Mouse (Mus musculus) erythroblast, embryonic 14.5 days (primary cell): ENCODE results near the gene Cat. TPM values are rescaled to one million over a fixed set of nuclear protein-coding genes. Genes with fewer than 3 reads are reported as not detected.

Source experiments
- H3K27me3 ChIP-seq: 2 replicates; pipeline ENCODE4 v1.6.1; 2012; ENCODE audit warnings: inconsistent platforms; ENCODE audit not compliant: control insufficient read depth
- H3K36me3 ChIP-seq: 2 replicates; pipeline ENCODE4 v1.6.1; 2012; ENCODE audit warnings: mild to moderate bottlenecking, inconsistent platforms; ENCODE audit not compliant: control insufficient read depth
- H3K4me1 ChIP-seq: 2 replicates; pipeline ENCODE4 v1.6.1; 2012; ENCODE audit warnings: inconsistent platforms; ENCODE audit not compliant: control insufficient read depth
- H3K4me3 ChIP-seq: replicated peaks from 2 replicates; pipeline ENCODE3; 2012; ENCODE audit warnings: moderate library complexity, mild to moderate bottlenecking, inconsistent platforms
- H3K9me3 ChIP-seq: 2 replicates; pipeline ENCODE4 v1.6.1; 2012; ENCODE audit warnings: low read length, inconsistent platforms, mixed read lengths; ENCODE audit not compliant: control insufficient read depth
- GATA1 ChIP-seq: IDR thresholded peaks from 2 replicates; pipeline ENCODE4 v1.6.1; 2012; ENCODE audit warnings: low read length, inconsistent platforms, mixed read lengths
- TAL1 ChIP-seq: IDR thresholded peaks from 3 replicates; pipeline ENCODE4 v1.6.1; 2012; ENCODE audit warnings: low read length, inconsistent platforms, mixed read lengths
- polyA plus RNA-seq: library from polyadenylated mRNA; stranded (reverse); fragments of >175 nt; gene quantifications from 2 replicates; pipeline ENCODE4 v1.2.3, GENCODE M21; 2012

Gene Cat
- polyA plus RNA-seq, 1 experiment = 31.9 TPM

GRCm38 (mm10) chr2:103504463-103504862 is 19.5 kb upstream of the Cat start:
- Histone ChIP-seq H3K36me3 (no peaks in the 10 kb centered on the region), H3K4me1 (peaks cover 4% of the 10 kb centered on the region), H3K9me3 (0 out of 2 replicates have a peak, but pooled peaks cover 2% of the 10 kb centered on the region), H3K4me3 (no peak overlapping the region), H3K27me3 (no peaks in the 10 kb centered on the region)
- no peak for TF ChIP-seq TAL1
- TF ChIP-seq GATA1 = no peak

GRCm38 (mm10) chr2:103500769-103501168 is 15.8 kb upstream of the Cat start:
- Histone ChIP-seq H3K36me3 (no peaks in the 10 kb centered on the region), H3K27me3 (no peaks in the 10 kb centered on the region), H3K4me3 (no peak overlapping the region), H3K4me1 (peaks cover 2% of the 10 kb centered on the region; the same call in 1 of the 2 replicates), H3K9me3 (0 out of 2 replicates have a peak, but pooled peaks cover 2% of the 10 kb centered on the region)
- no peak for TF ChIP-seq TAL1

- no peak for TF ChIP-seq TAL1
- TF ChIP-seq GATA1 = no peak
- Histone ChIP-seq H3K36me3 (no peaks in the 10 kb centered on the region), H3K9me3 (no peaks in the 10 kb centered on the region), H3K4me1 (peaks cover 4% of the 10 kb centered on the region), H3K4me3 (no peak overlapping the region), H3K27me3 (no peaks in the 10 kb centered on the region)
These were observed 10.9 kb upstream of the Cat start for GRCm38 (mm10) chr2:103495633-103496418.

- no peak overlapping the region for H3K4me3 ChIP-seq
- no peak for TF ChIP-seq GATA1
- H3K4me1 ChIP-seq = peaks cover 11% of the 10 kb centered on the region
- H3K27me3 ChIP-seq = peaks cover 2% of the 10 kb centered on the region; the same call in 1 of the 2 replicates
- no peaks in the 10 kb centered on the region for H3K36me3 ChIP-seq
- H3K9me3 ChIP-seq = no peaks in the 10 kb centered on the region
These were observed 8.9 kb upstream of the Cat start for GRCm38 (mm10) chr2:103493827-103494226.

GRCm38 (mm10) chr2:103492526-103492925 is 7.6 kb upstream of the Cat start:
- no peak overlapping the region for H3K4me3 ChIP-seq
- TF ChIP-seq TAL1 (no peak), GATA1 (no peak)
- peaks cover 11% of the 10 kb centered on the region for H3K4me1 ChIP-seq
- H3K9me3 ChIP-seq = no peaks in the 10 kb centered on the region
- peaks cover 8% of the 10 kb centered on the region for H3K27me3 ChIP-seq
- no peaks in the 10 kb centered on the region for H3K36me3 ChIP-seq

- peaks cover 56% of the 10 kb centered on the region for H3K4me1 ChIP-seq
- no peaks in the 10 kb centered on the region for H3K9me3 ChIP-seq
- H3K27me3 ChIP-seq = peaks cover 8% of the 10 kb centered on the region
- peaks cover 46% of the 10 kb centered on the region for H3K36me3 ChIP-seq
- TF ChIP-seq TAL1 (no peak), GATA1 (peak; percentile 84)
- H3K4me3 ChIP-seq = peak overlapping the region; percentile 99
These were observed 907 bp downstream of the Cat start for GRCm38 (mm10) chr2:103483986-103484520.

- peaks cover 62% of the 10 kb centered on the region for H3K4me1 ChIP-seq
These were observed 1.5 kb downstream of the Cat start for GRCm38 (mm10) chr2:103483289-103483985.

GRCm38 (mm10) chr2:103481314-103482231 is 3.4 kb downstream of the Cat start:
- Histone ChIP-seq H3K9me3 (no peaks in the 10 kb centered on the region), H3K4me1 (peaks cover 75% of the 10 kb centered on the region), H3K4me3 (peak overlapping the region; percentile 99), H3K27me3 (no peaks in the 10 kb centered on the region), H3K36me3 (peaks cover 71% of the 10 kb centered on the region)
- TF ChIP-seq GATA1 (peak; percentile 65), TAL1 (no peak)

More at GRCm38 (mm10) chr2:103483289-103483985, 1.5 kb downstream of the Cat start:
- TF ChIP-seq TAL1 = no peak; the same call in 2 of the 3 replicates
- no peak for TF ChIP-seq GATA1
- H3K36me3 ChIP-seq = peaks cover 52% of the 10 kb centered on the region
- H3K27me3 ChIP-seq = peaks cover 8% of the 10 kb centered on the region
- no peaks in the 10 kb centered on the region for H3K9me3 ChIP-seq
- peak overlapping the region; percentile 99 for H3K4me3 ChIP-seq
